Mouse (Mus musculus): ENCODE data around the gene Palm. TPM values are rescaled to one million over a fixed set of nuclear protein-coding genes. Genes with fewer than 3 reads are reported as not detected.

The Palm gene
- polyA plus RNA-seq, 1 experiment from 2014 or later: 84.8 TPM

DNA sequence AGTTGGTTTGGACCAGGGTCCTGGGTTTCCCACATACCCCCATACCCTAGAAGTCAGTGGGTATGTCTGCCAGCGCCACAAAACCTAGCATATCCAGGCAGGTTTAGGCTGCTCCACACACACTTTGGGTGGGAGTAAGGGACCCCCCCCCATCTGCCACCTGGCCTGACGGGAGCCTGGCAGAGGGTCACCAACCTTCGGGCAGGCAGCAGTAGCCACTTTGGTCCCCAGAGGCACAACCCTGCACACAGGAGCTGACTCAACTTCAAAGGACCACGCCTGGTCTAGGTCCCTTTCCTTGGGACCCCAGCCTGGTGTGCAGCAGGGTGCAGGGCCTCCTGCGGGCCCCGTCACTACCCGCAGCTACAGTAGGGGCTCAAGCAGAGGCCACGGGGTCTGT is 26.9 kb downstream of the Palm start:
- ATAC-seq (ENCODE audit: insufficient number of reproducible peaks, low FRiP score, low TSS enrichment, low read depth): no peak
- Histone ChIP-seq H3K4me1 (peaks cover 19% of the 10 kb centered on the region), H3K9ac (no peak overlapping the region), H3K36me3 (peaks cover 47% of the 10 kb centered on the region), H3K4me3 (no peak overlapping the region), H3K27ac (no peak overlapping the region), H3K4me2 (no peak overlapping the region), H3K27me3 (no peaks in the 10 kb centered on the region), H3K9me3 (no peaks in the 10 kb centered on the region)
- WGBS: 80% methylated on average over 6 of the region's 8 CpGs

DNA sequence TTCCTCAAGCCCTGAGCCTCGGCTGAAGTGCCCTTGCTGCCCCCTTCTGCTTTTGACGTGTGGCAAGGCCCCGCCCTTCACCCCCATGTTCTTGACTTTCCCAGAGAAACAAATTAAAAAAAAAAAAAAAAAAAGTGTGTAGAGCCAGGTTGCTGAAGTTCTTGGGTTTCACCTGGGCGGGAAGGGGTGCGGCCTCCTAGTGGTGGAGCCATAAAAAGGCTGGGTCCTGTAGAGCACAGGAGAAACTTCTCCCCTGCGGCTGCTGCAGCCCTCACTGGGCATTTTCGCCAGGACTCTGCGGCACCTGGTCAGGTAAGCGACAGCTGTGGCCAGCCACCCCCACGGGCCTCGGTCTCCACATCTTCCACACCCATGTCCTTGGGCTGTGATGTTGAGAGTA is 27.4 kb downstream of the Palm start, which contains the start of gene Misp:
Gene Misp, plus strand, starts transcription at position 208 of the 400 bp plus-strand sequence.
- H3K27ac ChIP-seq: no peak within 1 kb of the TSS
- H3K9me3 ChIP-seq: no peaks in the 10 kb centered on the region
- H3K9ac ChIP-seq: no peak within 1 kb of the TSS
- H3K4me2 ChIP-seq: no peak within 1 kb of the TSS
- no peaks in the 10 kb centered on the region for H3K27me3 ChIP-seq
- no peak within 1 kb of the TSS for H3K4me3 ChIP-seq
- peaks cover 42% of the 10 kb centered on the region for H3K36me3 ChIP-seq
- H3K4me1 ChIP-seq: peaks cover 19% of the 10 kb centered on the region
- 48% methylated on average over 11 of the region's 11 CpGs for WGBS
- no peak for ATAC-seq (ENCODE audit: insufficient number of reproducible peaks, low FRiP score, low TSS enrichment, low read depth)

DNA sequence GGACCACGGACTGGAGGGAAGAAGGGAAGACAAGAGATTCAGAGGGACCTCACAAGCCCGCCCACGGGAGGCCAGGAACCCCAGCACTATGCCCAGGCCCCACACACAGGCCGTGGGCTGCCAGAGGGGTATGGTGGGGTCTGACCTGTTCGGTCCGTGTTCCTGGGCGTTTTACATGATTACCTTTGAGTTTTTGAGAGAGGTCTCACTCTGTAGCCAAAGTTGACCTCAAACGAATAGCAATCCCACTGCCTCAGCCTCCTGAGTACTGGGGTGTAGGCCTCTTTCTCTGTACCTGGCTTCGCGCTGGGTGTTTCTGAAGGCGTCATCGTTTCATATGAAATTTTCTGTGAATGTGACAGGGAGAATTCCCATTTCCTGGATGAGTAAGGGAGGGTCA is 28.4 kb downstream of the Palm start:
- Histone ChIP-seq H3K36me3 (peaks cover 32% of the 10 kb centered on the region), H3K4me3 (no peak overlapping the region), H3K27ac (no peak overlapping the region), H3K4me2 (no peak overlapping the region), H3K9ac (no peak overlapping the region), H3K4me1 (peaks cover 19% of the 10 kb centered on the region), H3K9me3 (no peaks in the 10 kb centered on the region), H3K27me3 (no peaks in the 10 kb centered on the region)
- 89% methylated on average over 12 of the region's 12 CpGs for WGBS
- ATAC-seq (ENCODE audit: insufficient number of reproducible peaks, low FRiP score, low TSS enrichment, low read depth): no peak

DNA sequence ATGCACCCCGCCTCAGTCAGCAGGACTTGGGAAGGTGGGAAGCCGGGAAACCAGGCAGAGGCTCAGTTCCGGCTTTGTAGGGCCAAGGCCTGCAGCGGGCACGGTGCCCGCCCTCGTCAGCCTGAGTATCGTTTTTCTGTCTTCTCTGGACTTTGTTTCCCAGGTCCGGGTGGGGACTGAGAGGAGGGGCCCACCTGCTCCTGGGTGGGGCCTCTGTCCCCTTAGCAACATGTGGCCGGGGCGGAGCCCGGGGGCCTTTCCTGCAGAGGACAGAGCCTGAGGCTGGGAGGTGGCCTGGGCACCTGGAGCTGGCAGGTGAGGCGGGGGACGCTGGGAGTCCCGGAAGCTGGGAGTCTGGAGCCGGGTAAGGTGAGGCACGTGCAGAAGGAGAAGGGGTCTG is 29.0 kb downstream of the Palm start:
- Histone ChIP-seq H3K27me3 (no peaks in the 10 kb centered on the region), H3K4me3 (no peak overlapping the region), H3K4me1 (peaks cover 19% of the 10 kb centered on the region), H3K36me3 (peaks cover 28% of the 10 kb centered on the region), H3K27ac (0 out of 2 replicates have a peak overlapping the region, but pooled peaks have one; percentile 54), H3K9ac (no peak overlapping the region), H3K9me3 (no peaks in the 10 kb centered on the region), H3K4me2 (peak overlapping the region; percentile 26)
- WGBS: 22% methylated on average over 17 of the region's 17 CpGs
- ATAC-seq (ENCODE audit: insufficient number of reproducible peaks, low FRiP score, low TSS enrichment, low read depth): no peak

DNA sequence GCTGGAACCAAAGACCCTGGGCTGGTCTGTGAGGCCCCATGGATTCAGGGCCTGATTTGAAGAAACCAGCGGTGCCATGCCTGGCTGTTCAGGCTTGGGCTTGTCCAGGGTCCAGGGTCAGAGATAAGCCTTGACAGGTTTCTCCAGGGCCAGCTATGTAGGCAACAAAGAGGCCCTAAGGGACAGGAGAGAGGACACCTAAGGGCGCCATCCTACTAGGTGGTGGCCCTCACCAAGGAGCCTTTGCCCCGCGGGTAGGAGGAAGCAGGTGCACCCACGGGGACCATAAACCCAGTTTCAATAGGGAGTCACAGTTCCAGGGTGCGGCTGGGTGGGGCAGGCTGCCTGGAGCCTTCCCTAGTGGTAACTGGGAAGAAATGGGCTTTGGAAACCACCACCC is 29.6 kb downstream of the Palm start:
- ATAC-seq (ENCODE audit: insufficient number of reproducible peaks, low FRiP score, low TSS enrichment, low read depth): no peak
- no peak overlapping the region for H3K4me2 ChIP-seq
- WGBS: 76% methylated on average over 6 of the region's 6 CpGs

DNA sequence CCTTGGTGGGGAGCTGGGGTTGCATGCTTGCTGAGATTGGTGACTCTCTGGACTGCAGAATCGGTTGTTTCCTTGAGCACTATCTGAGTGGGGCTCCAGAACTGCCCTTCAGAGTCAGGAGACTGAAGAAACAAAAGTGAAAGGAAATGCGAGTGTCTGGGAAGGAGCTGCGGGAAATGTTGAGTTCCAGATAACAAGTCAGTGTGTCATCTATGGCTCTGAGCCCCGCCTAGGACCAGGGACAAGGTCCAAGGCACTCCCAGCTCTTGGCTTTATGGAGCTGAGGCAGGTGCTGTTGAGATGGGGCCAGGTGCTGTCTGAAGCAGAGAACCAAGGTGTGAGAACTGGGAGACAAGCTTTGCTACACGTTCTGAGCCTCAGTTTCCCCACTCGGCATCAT is 31.0 kb downstream of the Palm start:
- Histone ChIP-seq H3K9me3 (no peaks in the 10 kb centered on the region), H3K4me3 (no peak overlapping the region), H3K4me2 (no peak overlapping the region), H3K27me3 (no peaks in the 10 kb centered on the region), H3K36me3 (peaks cover 15% of the 10 kb centered on the region), H3K27ac (no peak overlapping the region), H3K4me1 (peaks cover 19% of the 10 kb centered on the region), H3K9ac (no peak overlapping the region)
- ATAC-seq (ENCODE audit: insufficient number of reproducible peaks, low FRiP score, low TSS enrichment, low read depth): no peak
- 65% methylated on average over 6 of the region's 6 CpGs for WGBS

More for the DNA sequence above, 29.6 kb downstream of the Palm start:
- Histone ChIP-seq H3K4me1 (peaks cover 19% of the 10 kb centered on the region), H3K27me3 (no peaks in the 10 kb centered on the region), H3K9ac (no peak overlapping the region), H3K27ac (no peak overlapping the region), H3K4me3 (no peak overlapping the region), H3K9me3 (no peaks in the 10 kb centered on the region), H3K36me3 (peaks cover 28% of the 10 kb centered on the region)

DNA sequence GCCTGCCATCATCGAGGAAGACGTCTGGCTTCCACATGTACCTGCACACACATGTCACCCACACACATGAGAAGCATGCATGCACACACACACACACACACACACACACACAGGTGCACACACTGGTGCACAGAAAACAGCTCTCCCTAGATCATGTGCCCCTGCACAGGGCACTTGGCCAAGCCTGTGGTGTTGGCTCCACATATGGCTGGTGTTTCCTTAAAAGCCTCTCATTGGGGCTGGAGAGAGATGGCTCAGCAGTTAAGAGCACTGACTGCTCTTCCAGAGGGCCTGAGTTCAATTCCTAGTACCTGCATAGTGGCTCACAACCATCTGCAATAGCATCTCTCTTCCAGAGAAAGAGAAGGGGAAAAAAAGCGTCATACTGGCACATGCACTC is 38.2 kb downstream of the Palm start:
- no peak overlapping the region for H3K4me2 ChIP-seq
- H3K9me3 ChIP-seq: no peaks in the 10 kb centered on the region
- no peak overlapping the region for H3K4me3 ChIP-seq
- H3K27me3 ChIP-seq: no peaks in the 10 kb centered on the region
- no peak overlapping the region for H3K9ac ChIP-seq
- H3K4me1 ChIP-seq: peaks cover 14% of the 10 kb centered on the region
- no peaks in the 10 kb centered on the region for H3K36me3 ChIP-seq
- no peak overlapping the region for H3K27ac ChIP-seq
- no peak for ATAC-seq (ENCODE audit: insufficient number of reproducible peaks, low FRiP score, low TSS enrichment, low read depth)
- 75% methylated on average over 3 of the region's 3 CpGs for WGBS

DNA sequence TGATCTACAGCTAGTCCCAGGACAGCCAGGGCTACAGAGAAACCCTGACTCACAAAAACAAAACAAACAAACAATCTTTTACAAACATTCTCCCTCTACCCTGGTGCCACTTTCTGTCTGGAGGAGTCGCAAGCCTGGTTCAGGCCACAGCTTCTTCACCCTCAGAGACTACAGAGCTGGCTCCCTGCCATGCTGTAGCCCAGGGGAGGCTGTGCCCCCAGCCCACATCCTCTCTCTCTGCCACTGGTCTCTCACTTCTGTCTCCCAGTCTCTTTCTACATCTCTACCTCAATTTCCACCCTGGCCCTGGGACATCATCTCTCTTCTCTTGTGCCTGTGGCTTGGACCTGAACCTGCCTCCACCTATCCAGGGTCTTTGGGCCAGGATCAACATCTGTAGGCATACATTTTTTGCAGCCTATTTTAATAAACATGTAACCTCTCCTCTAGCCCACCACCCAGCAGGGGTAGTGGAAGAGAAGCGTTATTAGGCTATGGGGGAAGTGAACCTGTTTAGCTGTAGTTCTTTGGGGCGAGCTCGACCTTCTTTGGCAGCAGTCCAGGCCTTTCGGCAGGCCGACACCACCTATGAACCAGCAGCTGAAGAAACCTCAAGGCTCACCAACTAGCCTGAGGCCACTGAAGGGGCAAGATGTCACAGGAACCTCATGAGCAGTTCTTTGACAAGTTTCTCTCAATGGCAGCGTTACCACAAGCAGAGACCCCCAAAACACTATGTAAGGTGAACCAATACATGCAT is 38.8 kb downstream of the Palm start:
- Histone ChIP-seq H3K4me1 (peaks cover 14% of the 10 kb centered on the region), H3K36me3 (no peaks in the 10 kb centered on the region), H3K27ac (no peak overlapping the region), H3K9ac (no peak overlapping the region), H3K9me3 (no peaks in the 10 kb centered on the region), H3K27me3 (no peaks in the 10 kb centered on the region), H3K4me2 (no peak overlapping the region), H3K4me3 (no peak overlapping the region)
- ATAC-seq (ENCODE audit: insufficient number of reproducible peaks, low FRiP score, low TSS enrichment, low read depth): no peak
- 44% methylated on average over 7 of the region's 7 CpGs for WGBS

DNA sequence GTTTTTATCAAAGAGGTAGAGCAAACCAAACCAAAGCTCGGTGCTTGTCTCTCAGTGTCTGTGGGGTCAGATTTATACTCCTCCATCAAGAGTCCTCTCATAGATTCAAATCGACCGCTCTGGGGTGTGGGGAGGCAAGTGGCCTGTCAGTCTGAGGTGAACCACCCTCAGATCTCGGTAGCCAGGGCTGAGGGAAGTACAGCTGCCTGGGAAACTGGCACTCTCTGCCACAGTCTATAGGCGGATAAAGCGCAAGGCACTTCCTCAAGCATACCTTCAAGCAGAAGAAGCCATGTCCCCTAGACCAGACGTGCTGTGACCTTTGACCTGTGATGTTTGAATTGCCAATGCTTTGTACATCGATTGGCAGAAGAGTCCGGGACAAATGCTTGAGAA is 39.4 kb downstream of the Palm start:
- WGBS: 73% methylated on average over 9 of the region's 9 CpGs
- Histone ChIP-seq H3K27ac (no peak overlapping the region), H3K27me3 (no peaks in the 10 kb centered on the region), H3K36me3 (no peaks in the 10 kb centered on the region), H3K4me3 (no peak overlapping the region), H3K4me1 (peaks cover 14% of the 10 kb centered on the region), H3K4me2 (no peak overlapping the region), H3K9me3 (no peaks in the 10 kb centered on the region), H3K9ac (no peak overlapping the region)
- ATAC-seq (ENCODE audit: insufficient number of reproducible peaks, low FRiP score, low TSS enrichment, low read depth): no peak

DNA sequence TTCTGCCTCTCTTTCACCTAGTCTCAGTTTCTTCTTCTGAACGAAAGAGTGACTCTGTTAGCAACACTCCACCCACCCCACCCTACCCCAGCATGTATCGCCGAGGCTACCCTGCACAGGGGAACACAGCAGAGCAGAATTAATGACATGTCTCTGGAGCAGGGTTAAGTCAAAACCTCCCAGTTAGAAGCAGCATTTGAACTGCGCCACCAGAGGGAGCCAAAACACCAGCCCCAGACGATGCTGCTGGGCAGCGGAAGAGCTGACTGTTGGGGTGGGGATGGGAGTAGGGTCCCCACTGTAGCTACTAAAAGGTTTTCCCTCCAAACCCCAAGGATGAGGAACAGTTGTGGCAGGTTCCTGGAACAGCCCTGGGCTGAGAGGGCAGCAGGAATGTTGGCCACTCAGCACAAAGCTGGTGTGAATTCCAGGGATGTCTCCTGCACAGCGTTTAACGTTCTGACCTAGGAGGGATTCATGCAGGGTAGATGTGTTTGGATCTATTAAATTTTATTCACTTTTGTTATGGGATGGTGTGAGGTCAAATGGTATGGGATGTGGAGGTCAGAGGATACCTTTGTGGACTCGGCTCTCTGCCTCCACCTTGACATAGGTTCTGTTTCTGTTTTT is 41.5 kb downstream of the Palm start:
- H3K27me3 ChIP-seq: no peaks in the 10 kb centered on the region
- H3K4me3 ChIP-seq: no peak overlapping the region
- no peaks in the 10 kb centered on the region for H3K36me3 ChIP-seq
- no peak for ATAC-seq (ENCODE audit: insufficient number of reproducible peaks, low FRiP score, low TSS enrichment, low read depth)
- H3K9ac ChIP-seq: no peak overlapping the region
- no peak overlapping the region for H3K27ac ChIP-seq
- no peaks in the 10 kb centered on the region for H3K9me3 ChIP-seq
- peaks cover 14% of the 10 kb centered on the region for H3K4me1 ChIP-seq
- 19% methylated on average over 9 of the region's 9 CpGs for WGBS
- no peak overlapping the region for H3K4me2 ChIP-seq

DNA sequence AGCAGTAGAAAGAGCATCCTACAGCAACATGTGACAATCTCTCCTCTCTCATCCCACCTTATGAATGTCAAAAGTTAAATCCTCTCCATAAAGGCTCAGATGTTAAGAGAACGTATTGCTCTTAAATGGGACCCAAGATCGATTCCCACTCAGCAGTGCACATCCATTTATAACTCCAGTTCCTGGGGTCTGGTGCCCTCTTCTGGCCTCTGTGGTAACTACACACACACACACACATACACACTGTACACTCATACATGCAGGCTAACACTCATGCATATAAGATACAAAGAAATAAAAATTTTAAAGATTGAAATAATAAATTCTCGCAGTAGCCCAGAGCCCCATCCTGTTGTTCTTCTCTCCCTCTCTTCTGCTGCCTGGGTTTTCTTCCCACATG is 43.5 kb downstream of the Palm start:
- peaks cover 28% of the 10 kb centered on the region for H3K4me1 ChIP-seq
- no peak overlapping the region for H3K27ac ChIP-seq
- no peaks in the 10 kb centered on the region for H3K36me3 ChIP-seq
- no peak for ATAC-seq (ENCODE audit: insufficient number of reproducible peaks, low FRiP score, low TSS enrichment, low read depth)
- no peak overlapping the region for H3K9ac ChIP-seq
- no peaks in the 10 kb centered on the region for H3K27me3 ChIP-seq
- no peaks in the 10 kb centered on the region for H3K9me3 ChIP-seq
- no peak overlapping the region for H3K4me3 ChIP-seq
- H3K4me2 ChIP-seq: no peak overlapping the region
- WGBS: 92% methylated on average over 3 of the region's 3 CpGs

DNA sequence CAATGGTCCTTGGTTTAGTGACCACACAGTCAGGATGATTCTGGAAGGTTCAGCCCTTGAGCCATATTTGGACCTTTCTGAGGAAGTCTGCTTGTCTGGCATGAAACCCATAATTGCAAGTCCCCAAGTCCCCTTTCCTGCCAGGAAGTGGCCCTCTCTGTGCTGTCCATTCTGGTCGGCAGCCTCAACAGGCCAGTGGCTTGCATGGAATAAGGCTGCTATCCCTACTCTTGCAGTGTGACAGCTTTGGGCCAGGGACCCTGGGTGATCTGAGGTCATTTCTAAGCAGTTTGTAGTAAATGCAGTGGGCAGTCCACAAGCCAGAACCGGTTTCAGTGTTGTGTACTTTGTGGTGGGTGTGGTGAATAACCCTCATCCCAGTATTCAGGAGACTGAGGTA is 44.8 kb downstream of the Palm start:
- no peak for ATAC-seq (ENCODE audit: insufficient number of reproducible peaks, low FRiP score, low TSS enrichment, low read depth)
- Histone ChIP-seq H3K27ac (no peak overlapping the region), H3K36me3 (no peaks in the 10 kb centered on the region), H3K4me2 (no peak overlapping the region), H3K9me3 (no peaks in the 10 kb centered on the region), H3K4me3 (no peak overlapping the region), H3K27me3 (no peaks in the 10 kb centered on the region), H3K4me1 (peaks cover 32% of the 10 kb centered on the region), H3K9ac (no peak overlapping the region)
- 55% methylated on average over 2 of the region's 2 CpGs for WGBS

Measured in limb, embryonic 15.5 days (tissue).